Mouse (Mus musculus): ENCODE measurements around the gene Slc30a9. TPM values are rescaled to one million over a fixed set of nuclear protein-coding genes. Genes with fewer than 3 reads are reported as not detected.

Slc30a9 gene
- total RNA-seq (2023) = 10 to 100 TPM; 73.3 to 73.7 TPM

DNA sequence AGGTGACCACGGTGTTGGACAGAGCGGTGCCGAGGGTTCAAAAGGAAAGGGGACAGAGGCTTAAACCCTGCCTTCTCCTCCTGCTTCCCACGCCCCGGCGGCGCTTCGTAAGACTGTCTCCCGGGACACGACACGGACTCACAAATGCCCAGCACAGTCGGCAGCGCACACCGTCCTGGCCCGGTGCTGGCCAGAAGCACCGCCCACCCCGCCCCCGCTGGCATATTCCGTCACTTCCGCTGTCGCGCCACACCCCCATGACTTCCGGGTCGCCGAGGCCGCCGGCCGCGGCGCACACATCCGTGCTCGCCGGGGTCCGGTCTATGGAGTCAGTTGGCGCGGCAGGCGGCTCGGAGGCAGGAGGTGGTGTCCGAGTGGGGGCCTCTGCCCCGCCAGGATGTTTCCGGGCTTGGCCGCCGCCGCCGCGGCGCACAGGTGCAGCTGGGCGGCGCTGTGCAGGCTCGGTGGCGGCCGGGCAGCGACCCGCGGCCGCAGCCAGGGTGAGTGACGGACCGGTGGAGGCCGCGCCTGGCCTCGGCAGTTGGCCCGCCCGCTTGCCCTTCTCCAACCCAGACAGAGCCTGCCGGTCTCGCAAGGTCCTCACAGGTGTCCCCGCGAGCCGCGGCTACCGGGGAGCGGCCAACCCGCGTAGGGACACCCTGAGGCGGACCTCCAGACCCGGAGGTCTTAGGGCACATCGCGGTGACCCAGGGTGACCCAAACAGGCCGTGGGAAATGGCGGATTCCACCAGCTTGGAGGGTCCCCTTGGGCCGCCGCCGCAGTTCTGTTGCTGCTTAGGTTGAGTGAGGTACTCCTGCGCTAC lies at the start of gene Slc30a9:
Gene Slc30a9 (plus strand): TSS at position 258 of the 824 bp plus-strand sequence.

DNA sequence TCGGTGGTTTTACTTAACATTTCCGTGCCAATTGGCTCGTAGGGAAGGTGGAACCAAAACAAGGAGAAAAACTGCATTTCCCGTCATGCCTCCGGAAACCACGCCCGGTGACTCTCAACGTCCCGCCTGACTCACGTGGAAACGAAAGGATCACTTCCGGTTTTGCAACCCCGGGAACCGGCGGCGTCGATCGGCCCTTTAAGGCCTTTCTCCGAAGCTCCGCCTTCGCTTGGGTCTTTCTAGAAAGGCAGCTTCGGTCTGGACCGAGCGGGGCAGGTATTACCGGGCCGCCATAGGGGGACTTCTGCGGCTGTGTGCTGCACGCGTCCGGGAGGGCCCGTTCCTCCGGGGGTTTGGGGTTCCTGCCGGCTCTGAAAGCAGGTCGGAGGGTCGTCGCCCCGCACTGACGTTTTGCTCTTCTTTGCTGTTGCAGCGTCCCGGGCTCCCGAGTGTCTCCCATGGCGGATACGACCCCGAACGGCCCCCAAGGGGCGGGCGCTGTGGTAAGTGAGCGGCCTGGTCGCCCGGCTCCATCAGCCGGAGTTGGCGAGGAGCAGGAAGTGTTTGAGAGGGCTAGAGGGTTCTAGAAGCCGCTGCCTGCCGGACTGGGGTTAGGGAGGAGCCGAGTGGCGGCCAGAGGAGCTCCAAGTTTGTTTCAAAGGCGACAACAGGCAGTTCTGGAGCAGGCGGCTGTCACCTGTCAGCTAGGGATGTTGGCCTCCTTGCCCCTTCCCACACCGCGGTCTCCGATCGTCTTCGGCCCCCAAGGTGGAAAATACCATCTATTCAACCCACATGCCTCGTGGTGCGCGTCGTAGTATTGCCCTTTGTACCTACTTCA lies 46.0 kb upstream of the Slc30a9 start, which contains the start of gene Tmem33:
Gene Tmem33 (plus strand): TSS at position 35 of the 841 bp plus-strand sequence.

Other genes with a start within 250 kb of the Slc30a9 start
- gene Phox2b, start 207.7 kb upstream of the Slc30a9 start, total RNA-seq (2023) = not detected
- 10 to 100 TPM; 60.9 to 70.1 TPM for gene Tmem33, start 46.4 kb upstream of the Slc30a9 start, total RNA-seq (2023)
- under 1 TPM; 0.52 to 0.56 TPM for gene Bend4, start 121.4 kb downstream of the Slc30a9 start, total RNA-seq (2023)

All from B cell, adult 67 days (primary cell).